Mouse (Mus musculus) gastrocnemius, postnatal 10 days (tissue): Measurements from ENCODE around the gene Wfdc1. TPM values are rescaled to one million over a fixed set of nuclear protein-coding genes. Genes with fewer than 3 reads are reported as not detected.

Source experiments
- DNase-seq: peaks from one replicate; pipeline ENCODE4 v3.0.0; 2021; ENCODE audit warnings: mixed read lengths
- total RNA-seq, 2 experiments: library from RNA; stranded (reverse); gene quantifications; 2 replicates each; pipeline ENCODE4 v1.2.3; 2021

The Wfdc1 gene
- total RNA-seq, 2 experiments from 2014 or later: 69.8 to 78.6 TPM

DNA sequence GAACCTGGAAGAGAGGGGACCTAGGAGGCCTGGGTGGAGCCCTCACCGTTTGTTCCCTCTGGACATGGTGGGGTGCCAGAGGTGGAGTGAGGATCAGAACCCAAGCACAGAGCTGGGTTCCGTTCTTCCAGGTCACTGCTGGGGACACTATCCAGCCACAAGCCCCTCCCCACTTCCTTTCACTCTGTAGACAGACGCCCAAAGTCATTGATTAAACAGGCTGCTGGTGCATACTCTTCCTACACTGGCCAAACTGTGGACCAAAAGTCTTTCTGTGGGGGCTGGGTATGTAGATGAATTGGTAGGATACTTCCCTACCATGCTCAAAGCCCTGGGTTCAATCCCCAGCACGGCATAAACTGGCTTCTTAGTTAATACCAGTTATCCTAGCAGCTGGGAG, 25.8 kb downstream of the Wfdc1 start:
- no peak for DNase-seq

DNA sequence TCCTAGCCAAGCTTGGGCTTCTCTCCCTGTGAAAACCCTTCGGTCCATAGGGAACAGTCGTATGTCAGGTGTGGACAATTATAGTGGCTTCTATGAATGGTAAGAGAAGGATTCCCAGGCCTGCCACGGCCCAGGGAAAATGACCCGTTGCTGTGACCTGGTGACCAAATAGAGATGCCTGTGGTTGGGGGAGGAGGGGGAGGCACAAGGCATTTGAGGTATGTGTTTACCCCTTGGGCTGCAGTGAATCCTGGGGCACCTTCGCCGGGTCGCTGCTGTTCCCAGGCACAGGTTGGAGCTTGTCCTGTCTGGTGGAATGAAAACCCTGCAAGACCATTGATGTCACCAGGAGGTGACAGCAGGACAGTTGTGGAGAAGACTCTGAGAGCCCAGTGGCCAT, 28.5 kb downstream of the Wfdc1 start:
- no peak for DNase-seq

DNA sequence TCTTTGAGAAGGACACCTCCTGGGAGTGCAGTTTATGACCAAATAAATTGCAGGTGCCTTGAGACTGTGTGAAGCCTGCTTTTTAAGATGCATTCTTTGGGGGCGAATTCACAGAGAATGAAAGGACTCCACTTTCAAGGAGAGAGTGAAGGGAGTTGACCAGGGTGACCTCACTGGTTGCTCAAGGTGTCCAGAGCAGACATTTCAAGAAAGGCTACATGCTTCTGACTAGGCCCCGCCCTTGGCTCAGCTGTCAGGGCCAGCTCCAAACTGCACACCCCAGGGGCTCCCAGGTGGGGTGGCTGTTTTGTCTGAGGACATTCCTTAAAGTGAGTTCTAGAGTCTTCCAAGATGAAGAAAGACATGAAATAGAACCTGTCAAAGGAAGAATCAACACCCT, 31.0 kb downstream of the Wfdc1 start:
- DNase-seq: no peak

DNA sequence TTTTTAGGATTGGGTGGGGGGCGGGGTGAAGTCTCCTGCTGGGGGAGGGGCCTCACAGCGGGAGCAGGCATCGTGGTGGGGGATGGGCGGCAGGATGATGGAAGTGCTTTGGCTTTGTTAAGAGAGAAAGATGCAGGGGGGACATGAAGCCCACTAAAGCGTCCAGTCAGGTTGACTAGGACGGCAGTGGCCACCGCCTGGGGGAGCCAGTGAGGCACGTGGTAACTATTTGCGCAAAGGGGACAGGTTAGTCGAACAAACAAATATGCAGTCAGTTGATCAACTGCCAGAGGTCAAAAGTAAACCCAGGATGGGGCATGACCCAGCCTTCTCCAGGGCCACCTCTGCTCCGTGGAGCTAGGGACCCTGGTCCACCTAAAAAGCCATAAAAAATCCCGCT, 32.8 kb downstream of the Wfdc1 start:
- peak; percentile 70 for DNase-seq

DNA sequence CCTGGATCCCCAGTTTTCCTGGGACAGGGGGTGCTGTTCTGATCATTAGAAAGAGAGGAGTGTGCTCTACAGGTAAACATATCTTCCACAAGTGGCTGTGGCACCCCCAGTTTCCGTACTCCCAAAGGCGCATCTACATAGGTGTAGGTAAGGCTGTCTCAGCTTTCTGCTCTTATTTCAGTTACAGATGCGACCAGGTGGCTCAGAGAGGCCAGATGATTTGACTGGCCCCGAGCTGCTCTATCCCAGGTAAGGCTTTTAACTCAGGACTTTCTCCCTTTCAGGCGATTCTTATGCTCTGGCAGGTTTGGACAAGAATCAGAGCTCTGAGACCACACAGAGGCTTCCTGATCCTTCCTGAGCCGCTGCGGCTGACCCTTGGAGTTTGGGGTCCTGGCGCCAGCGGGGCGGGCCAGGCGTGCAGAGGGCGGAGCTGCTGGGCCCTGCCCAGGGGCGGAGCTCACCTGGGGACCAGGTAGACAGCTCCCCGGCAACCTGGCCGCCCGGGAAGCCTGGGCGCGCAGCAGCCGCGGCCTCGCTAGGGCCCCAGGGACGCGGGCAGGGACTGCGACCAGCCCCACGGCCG, 33.5 kb downstream of the Wfdc1 start, which contains the start of gene Atp2c2:
Gene Atp2c2 (plus strand): TSS at position 461 of the 586 bp plus-strand sequence.
- no peak for DNase-seq

DNA sequence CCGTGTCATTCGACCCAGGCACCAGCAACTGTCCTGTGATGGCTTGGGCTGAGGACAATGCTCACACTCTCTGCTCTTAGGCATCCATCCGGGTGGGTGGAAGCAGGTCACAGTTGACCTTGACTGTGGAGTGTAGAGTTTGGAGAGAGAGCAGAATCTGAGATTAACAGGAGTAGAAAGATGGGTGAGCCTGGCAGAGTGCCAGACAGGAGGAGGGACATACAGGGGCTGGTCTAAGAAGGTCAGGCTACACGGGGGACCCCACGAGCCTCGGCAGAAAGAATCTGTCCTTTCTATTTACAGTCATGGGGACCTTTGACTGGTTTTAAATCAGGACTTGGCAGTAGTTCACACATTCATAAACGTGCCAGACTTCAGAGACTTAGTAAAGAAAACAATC, 36.8 kb downstream of the Wfdc1 start:
- no peak for DNase-seq

DNA sequence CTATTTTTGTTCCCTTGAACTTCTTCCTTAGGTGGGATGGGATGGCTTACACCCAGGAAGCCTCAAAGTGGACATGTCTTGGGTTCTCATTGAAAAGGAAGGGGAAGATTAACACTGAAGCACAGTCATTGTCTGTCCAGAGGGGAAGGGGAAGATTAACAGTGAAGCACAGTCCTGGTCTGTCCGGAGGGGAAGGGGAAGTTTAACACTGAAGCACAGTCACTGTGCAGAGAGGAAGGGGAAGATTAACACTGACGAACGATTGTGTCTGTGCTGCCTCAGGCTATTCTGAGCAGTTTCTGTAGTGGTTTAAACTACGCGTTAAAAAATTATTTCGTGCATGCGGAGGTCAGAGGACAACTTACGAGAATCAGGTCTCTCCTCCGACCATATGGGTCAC, 41.0 kb downstream of the Wfdc1 start:
- no peak for DNase-seq

DNA sequence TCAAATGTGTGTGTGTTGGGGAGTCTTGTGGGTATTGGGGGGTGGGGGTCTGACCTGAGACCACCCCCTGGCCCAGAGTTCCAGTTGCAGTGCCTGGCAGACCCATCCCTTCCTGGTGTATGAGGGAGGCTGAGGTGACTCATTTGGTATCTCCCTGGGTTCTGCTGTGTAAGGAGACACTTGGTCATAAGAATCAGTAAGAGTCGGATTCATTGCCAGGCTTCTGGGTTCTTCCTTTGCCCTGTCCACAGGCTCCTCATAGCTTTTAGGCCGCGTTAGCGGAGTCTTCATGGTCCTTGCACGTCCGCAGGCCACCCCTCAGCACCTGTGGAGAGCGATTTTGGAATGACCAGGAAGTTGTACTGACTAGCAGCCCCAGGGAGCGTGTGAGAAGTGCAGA, 42.3 kb downstream of the Wfdc1 start:
- no peak for DNase-seq

DNA sequence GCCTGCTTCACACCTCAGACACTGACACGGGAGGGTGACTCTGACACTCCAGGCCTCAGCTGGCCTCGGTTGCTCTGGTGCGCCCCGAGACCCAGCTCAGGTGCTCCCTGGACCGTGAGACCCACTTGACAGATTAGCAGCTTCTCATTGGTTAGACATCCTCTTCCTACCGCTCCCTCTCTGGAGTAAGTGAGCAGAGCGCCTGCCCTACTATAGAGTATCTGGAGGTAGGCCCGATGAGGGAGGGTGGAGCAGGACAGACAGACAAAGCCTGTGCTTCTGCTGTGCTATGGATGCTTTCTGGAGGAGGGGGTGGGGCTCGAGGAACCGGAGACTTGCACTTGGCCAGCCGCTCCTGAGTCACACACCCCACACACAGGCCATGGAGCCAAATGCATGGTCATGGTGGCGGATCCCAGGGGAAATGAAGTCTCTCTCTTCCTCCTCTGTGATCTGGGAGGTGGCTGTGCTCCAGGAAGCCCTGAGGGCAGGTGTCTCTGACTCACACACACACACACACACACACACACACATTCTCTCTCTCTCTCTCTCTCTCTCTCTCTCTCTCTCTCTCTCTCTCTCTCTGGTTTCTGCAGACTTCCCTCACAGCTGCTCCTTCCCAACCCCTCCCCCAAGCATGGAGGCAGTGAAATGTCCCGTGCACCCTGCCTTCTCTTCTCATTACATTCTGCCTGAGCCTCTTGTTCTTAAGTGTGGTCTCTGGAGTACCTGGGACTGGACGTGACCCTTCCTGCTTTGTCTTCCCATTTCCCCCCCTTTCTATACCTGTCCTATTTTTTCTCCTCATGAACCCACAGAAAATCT, 42.9 kb downstream of the Wfdc1 start:
- peak; percentile 41 for DNase-seq

DNA sequence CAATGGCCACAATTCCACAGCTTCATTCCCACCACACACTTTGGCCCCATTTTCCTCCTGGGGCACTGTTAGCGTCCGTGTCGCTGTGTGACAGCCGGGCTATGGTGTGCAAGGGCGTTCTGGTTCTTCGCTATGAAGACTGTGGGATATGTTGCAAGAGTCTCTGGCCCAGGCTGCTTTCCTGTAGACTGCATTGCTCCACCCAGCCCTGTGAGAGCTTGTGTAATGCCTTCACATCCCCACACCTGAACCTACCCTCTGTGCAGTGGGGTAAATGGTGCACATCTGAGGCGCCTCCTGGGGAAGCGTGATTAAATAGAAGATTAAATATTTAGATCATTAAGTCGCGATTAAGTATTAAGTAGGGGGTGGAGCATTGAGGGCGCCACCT, 43.5 kb downstream of the Wfdc1 start:
- no peak for DNase-seq

DNA sequence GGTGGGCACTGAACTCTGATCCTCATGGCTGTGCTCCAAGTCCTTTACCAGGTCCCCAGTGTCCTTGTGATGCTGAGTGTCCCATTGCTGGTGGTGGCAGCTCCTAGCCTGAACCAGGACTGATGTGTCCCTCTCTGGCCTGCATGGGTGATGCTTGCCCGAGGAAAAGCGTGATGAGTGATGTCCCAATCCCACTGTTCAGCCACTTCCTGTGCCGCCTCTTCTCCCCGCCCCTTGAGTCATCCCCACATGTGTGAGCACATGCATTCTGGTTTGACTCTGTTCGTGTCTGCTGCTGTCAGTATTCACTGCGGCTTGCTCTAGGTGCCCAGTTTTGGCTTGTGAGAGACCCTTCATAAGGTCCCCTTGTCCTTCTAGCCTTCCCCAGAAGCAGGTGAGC, 46.1 kb downstream of the Wfdc1 start:
- DNase-seq: no peak

DNA sequence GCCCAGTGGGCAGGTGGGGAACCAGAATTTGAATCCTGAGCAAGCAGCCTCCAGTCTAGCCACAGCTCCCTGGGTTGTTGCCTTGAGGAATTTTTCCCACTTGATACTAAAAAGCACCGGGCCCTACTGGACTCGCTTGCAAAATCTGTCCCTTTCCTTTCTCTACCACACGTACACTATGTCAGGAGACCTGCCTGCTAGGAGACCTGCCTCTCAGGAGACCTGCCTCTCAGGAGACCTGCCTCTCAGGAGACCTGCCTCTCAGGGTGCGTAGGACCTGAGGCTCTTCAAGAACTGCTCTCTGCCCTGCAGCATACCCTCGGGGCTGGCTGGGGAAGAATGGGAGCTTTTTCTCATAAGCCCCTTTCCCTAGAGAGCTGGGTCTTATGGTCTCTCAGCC, 47.3 kb downstream of the Wfdc1 start:
- DNase-seq: no peak

DNA sequence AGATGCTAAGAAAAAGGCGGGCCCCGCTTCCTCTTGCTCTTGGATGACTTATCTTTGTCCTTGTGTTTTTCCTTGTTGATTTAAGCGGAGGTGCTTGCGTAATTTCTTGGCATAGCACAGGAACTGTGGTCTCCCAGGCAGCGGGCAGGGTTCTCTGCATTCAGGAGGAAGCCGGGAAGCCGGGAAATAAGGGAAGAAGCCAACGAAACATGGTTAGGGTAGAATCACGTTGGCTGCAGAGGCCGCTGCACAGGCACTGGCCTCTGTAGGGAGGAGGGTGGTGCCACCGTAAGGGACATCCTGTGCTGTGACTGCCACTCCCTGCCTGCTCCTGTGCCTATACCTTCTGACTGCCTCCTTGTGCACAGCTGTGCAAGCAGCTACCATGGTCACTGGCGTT, 49.1 kb downstream of the Wfdc1 start:
- no peak for DNase-seq

DNA sequence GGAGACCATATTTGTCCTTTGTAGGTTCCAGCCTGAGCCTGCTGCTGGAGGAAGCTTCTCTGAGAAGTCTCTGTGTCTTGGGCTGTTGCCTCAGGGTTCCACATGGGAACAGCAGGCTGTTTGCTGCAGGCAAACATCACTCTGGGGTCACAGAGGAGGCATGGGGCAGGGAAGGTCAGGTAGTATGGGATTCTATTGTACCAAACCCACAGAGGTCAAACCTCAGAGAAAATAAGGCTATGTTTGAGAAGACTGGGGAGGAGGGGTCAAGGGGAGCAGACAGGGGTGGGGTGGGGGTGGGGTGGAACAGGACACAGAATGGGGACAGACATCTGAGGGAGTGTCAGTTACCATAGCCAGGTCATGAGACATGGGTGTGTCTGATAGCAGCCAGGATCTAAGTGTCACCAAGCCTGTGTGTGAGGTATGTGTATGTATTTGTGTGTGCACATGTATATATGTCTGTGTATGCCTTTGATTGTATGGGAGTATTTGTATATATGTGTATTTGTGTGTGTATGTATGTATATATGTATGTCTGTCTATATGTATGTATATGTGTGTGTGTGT, 50.6 kb downstream of the Wfdc1 start:
- no peak for DNase-seq

DNA sequence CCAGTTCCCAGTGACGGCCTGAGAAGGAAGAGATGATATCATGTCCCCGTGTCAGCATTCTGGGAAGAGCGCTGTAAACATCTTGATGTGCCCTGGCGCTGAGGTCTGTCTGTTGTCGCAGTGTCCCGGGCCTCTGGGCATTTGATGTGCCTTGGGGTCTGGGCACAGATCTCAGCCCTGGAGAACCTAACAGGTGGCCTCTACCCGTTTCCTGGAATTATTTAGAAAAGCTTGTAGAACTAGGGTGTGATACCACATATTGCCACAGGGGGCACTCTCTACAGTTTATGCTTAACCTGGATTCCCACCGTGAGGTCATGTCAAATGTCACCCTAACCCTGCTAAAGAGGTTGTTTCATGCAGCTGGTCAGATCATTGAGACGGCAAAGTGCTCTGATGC, 51.6 kb downstream of the Wfdc1 start:
- DNase-seq: peak; percentile 35

DNA sequence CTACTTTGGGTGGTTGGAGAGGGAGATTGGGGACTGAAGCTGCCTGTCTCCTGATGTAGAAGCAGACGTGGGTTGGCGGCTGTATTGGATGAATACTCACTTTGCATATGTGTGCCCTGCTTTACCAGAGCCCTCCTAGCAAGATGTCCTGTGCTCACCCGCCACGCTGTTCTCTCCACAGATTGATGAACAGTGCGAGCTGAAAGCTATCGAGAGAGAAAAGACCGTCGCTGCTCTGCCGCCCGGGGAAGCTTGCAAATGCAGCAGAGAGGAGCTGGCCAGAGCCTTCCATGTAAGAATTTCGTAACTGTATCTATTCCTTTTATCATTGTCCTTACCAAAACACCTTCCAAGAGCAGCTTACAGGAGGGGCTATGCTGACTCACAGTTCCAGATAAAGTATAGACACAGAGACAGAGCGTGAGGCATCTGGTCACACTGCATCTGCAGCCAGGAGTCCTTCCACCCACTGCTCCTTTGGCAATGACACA, 52.9 kb downstream of the Wfdc1 start:
- no peak for DNase-seq

DNA sequence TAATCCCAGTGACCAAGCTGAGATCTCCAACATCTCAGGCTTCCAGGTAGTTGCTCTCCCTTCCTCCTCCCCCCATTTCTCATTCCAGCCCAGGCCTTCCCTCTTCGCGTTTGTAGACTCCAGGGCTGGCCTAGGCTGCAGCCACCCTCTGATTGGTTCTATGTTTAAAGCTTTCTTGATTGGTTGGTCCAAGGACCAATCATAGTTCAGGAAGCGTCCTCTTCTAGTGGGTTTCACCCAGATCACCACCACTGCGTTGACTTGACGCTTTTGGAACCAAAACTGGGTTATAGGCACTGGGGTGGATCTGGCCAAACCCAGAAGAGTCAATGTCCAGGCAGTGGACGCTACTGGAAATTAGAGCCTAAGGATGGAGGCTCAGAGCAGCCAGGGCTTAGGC, 56.2 kb downstream of the Wfdc1 start:
- DNase-seq: no peak

DNA sequence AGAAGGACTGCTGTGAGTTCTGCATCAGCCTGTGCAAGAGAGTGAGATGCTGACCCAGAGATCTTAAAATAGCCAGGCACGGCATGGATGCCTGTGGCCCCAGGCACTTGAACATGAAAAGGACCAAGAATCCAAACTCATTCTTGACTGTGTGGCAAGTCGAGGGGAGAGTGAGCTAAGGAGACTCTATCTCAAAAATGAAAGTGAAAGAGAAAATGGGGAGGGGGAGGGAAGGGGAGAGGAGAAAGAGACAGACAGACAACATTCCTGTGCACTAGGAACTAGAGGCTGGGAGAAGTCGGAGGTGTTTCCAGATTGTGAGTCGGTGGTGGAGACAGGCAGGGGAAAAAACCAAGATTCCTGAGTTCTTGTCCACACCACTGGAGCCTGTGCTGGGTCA, 57.5 kb downstream of the Wfdc1 start:
- no peak for DNase-seq

DNA sequence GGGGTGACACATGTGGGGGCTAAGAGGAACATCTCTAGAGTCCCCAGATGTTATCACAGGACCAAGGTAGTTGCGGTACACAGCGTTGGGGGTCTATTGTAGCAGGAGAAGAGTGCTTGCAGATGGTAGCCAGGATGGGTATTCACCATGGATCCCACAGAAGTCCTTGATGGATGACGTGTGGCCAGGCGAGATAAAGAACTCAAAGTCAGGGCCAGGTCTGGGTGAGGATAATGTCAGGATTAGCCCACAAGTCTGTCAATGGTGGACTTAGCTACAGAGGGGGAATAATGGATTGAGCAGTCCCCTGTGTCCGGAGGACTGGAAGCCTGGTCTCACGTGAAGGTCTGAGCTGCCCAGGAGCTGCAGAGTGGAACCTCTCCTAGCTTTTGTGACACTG, 58.4 kb downstream of the Wfdc1 start:
- no peak for DNase-seq

DNA sequence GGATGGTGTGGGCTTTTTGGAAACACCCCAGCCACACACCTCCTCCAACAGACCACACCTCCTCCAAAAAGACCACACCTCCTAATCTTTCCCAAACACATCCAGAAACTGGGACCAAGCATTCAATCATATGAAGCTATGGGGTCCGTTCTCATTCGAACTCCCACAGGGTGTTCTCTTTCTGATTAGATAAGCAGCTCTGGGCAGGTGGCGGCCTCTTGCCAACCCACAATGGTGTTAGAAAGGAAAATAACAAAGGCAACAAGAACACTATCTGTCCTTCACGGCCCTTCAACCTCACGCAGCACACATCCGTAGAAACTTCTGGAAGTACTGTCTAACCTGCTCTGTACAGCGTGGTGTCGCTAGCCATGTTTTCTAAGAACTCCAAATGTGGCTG, 60.9 kb downstream of the Wfdc1 start:
- DNase-seq: no peak

DNA sequence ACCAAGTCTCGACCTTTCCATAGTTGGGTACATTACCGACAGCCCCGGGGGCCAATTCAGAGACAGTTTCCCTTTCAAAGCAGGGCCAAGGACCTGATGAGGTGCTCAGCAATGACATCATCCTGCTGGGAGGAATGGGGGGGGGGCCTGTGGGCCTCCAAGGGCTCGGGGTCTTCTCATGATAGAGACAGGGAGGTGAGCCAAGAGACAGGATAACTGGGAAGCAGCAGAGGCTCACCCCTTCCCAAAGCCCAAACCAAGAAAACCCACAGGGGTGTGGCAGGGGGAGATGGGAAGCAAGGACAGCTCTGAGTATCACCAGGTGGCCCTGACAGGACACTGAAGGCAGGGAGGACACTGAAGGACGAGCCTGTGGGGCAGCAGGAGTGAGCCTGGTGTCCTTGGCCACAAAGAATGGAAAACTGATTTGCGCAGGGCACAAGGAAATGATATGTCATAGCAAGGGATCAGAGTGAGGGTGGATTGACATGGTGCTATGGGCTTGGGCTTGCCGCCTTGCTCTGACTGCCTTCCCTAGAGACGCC, 62.3 kb downstream of the Wfdc1 start:
- DNase-seq: no peak

DNA sequence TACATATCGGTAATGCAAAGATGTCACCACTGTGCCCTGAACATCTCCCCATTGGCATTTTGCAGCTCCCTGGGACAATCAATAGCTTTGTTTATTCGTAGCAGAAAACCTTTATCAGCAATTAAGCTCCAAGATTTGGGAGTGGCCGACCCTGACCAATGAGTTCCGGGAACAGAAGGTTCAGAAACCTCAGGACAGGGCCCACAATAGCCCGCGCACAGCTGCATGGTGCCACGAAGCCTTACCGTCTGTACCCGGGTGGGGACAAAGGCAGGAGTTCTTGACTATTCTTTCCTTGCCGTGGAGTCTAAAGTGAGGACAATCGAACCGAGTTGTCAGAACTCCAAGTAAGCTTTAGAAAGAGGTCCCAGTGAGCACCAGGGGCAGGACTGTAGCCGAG, 65.9 kb downstream of the Wfdc1 start:
- DNase-seq: no peak

DNA sequence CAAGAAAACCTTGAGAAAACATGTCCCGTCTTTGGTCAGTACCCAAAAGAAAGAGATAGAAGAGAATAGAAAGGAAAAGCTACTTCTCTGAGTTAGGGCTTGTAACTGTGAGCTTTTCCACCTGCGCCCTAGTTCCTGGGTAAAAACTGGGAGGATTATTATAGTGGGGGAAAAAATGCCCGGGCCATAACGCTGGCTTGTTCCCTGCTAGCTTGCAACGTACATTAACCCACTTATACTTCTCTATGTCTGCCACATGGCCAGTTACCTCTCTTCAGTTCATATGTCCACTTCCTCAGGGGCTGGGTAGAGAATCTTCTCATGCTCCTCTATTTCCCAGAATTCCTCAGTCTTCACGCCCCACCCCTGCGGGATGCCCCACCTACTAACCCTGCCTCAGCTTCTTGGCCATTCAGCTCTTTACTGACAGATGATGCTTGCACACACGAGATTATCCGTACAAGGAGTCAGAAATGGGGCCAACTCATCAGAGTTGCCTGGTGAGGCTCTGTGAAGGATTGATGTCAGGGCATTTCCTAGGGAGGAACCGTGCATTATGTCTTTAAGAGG, 70.3 kb downstream of the Wfdc1 start:
- DNase-seq: no peak
